23 mouse cellular contexts compared by ENCODE assay signal in the genomic region with DNA sequence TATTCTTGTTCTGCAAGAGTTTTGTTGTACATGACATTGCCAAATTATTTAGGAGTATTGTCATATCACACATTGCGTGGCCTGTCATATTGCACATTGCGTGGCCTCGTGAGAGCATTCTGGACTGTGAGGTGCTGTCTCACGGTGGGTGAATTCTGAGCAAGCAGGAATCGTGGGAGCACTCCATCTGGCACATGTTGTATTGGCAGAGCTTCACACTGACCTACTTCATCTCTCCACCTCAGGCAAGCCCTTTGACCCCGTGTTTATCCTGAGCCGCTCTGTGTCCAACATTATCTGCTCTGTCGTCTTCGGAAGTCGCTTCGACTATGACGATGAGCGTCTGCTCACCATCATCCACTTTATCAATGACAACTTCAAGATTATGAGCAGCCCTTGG. TPM values are rescaled to one million over a fixed set of nuclear protein-coding genes. Genes with fewer than 3 reads are reported as not detected.
"Had no signal": no experiment of that assay in that cellular context is flagged by ENCODE, and none has a peak within 500 bp of the region (broad histone marks: within the 10 kb centered on the region; RNA-seq: fewer than 3 reads in every experiment).

No protein-coding gene starts in this region.

- H3K27me3 ChIP-seq: limb, embryonic 13.5 days; lung, embryonic 15.5 days had no signal

- H3K4me3 ChIP-seq: layer of hippocampus, adult 2 months; limb, embryonic 10.5 days; limb, embryonic 13.5 days; lung, embryonic 15.5 days had no signal

- H3K9ac ChIP-seq: limb, embryonic 13.5 days; liver, embryonic 14.5 days; liver, postnatal 0 days; lung, embryonic 15.5 days had no signal

- H3K9me3 ChIP-seq: limb, embryonic 10.5 days; limb, embryonic 13.5 days; lung, embryonic 15.5 days had no signal

- H3K4me2 ChIP-seq: limb, embryonic 13.5 days; lung, embryonic 15.5 days; midbrain, embryonic 11.5 days had no signal

- H3K36me3 ChIP-seq: limb, embryonic 10.5 days; limb, embryonic 13.5 days; lung, embryonic 15.5 days had no signal

- H3K27ac ChIP-seq: hindbrain, postnatal 0 days; kidney, postnatal 0 days; layer of hippocampus, adult 2 months; limb, embryonic 10.5 days; limb, embryonic 13.5 days; liver, embryonic 14.5 days; lung, embryonic 15.5 days had no signal

- DNase-seq: layer of hippocampus, adult 9-11 months; lung, postnatal 10 days had no signal

- H3K4me1 ChIP-seq: limb, embryonic 10.5 days had no signal

- ATAC-seq: inflammation-experienced regulatory T-cells, adult 6 months had no signal

RNA-seq across cellular contexts. Expression of a gene that starts 9.2 kb away (rescaled TPM):
- polyA plus RNA-seq: inflammation-experienced regulatory T-cells, adult 6 months; limb, embryonic 10.5 days; limb, embryonic 13.5 days; midbrain, embryonic 11.5 days; midbrain, embryonic 14.5 days; neural tube, embryonic 11.5 days; neural tube, embryonic 14.5 days had no signal

RNA-seq across cellular contexts. Expression of a gene that starts 24.6 kb away (rescaled TPM):
- polyA plus RNA-seq: kidney, postnatal 0 days; large intestine, adult 2 months; limb, embryonic 13.5 days; liver, embryonic 14.5 days; liver, postnatal 0 days; neural tube, embryonic 11.5 days; small intestine, adult 2 months; spleen, adult 2 months; testis, adult 2 months; thymus, postnatal 0 days had no signal

RNA-seq across cellular contexts. Expression of a gene that starts 51.9 kb away (rescaled TPM):
- polyA plus RNA-seq: inflammation-experienced regulatory T-cells, adult 6 months; intestine, embryonic 16.5 days; large intestine, adult 2 months; liver, postnatal 0 days; midbrain, embryonic 11.5 days; midbrain, embryonic 14.5 days; midbrain, postnatal 0 days; neural tube, embryonic 11.5 days; neural tube, embryonic 14.5 days; spleen, adult 2 months; stomach, embryonic 16.5 days; testis, adult 2 months; thymus, postnatal 0 days had no signal
